Mouse (Mus musculus): ENCODE measurements around the gene Nr1i3. TPM values are rescaled to one million over a fixed set of nuclear protein-coding genes. Genes with fewer than 3 reads are reported as not detected.

Gene Nr1i3
- total RNA-seq, 2 experiments from 2014 or later: 0.10 TPM; not detected in 1

Other genes with a start within 250 kb of the Nr1i3 start
- 106 and 115 TPM in 2 replicates for gene Fcgr2b, start 237.4 kb upstream of the Nr1i3 start, total RNA-seq (2014; fragmentation: Nextera tagmentation)
- 106 and 143 TPM in 2 replicates for gene Fcgr2b, start 237.4 kb upstream of the Nr1i3 start, total RNA-seq (2017)
- 0.58 and 2.9 TPM in 2 replicates for gene Fcgr4, start 195.1 kb upstream of the Nr1i3 start, total RNA-seq (2014; fragmentation: Nextera tagmentation)
- gene Fcgr4, start 195.1 kb upstream of the Nr1i3 start, total RNA-seq (2017): 3.1 and 3.5 TPM in 2 replicates
- 274 and 310 TPM in 2 replicates for gene Fcgr3, start 149.0 kb upstream of the Nr1i3 start, total RNA-seq (2014; fragmentation: Nextera tagmentation)
- 498 and 520 TPM in 2 replicates for gene Fcgr3, start 149.0 kb upstream of the Nr1i3 start, total RNA-seq (2017)
- gene Cfap126, start 100.1 kb upstream of the Nr1i3 start, total RNA-seq (2014; fragmentation: Nextera tagmentation): 1.7 and 3.8 TPM in 2 replicates
- gene Cfap126, start 100.1 kb upstream of the Nr1i3 start, total RNA-seq (2017): 0.47 and 1.5 TPM in 2 replicates
- gene Sdhc, start 63.4 kb upstream of the Nr1i3 start, total RNA-seq (2014; fragmentation: Nextera tagmentation): 119 and 151 TPM in 2 replicates
- 110 and 112 TPM in 2 replicates for gene Sdhc, start 63.4 kb upstream of the Nr1i3 start, total RNA-seq (2017)
- 2.0 TPM in 1 of 2 replicates, not detected in the other for gene Mpz, start 63.3 kb upstream of the Nr1i3 start, total RNA-seq (2014; fragmentation: Nextera tagmentation)
- not detected in 2 replicates for gene Mpz, start 63.3 kb upstream of the Nr1i3 start, total RNA-seq (2017)
- gene Pcp4l1, start 17.7 kb upstream of the Nr1i3 start, total RNA-seq (2014; fragmentation: Nextera tagmentation): 11.7 and 11.8 TPM in 2 replicates
- 13.7 TPM in 2 replicates for gene Pcp4l1, start 17.7 kb upstream of the Nr1i3 start, total RNA-seq (2017)
- 30.1 and 30.3 TPM in 2 replicates for gene Tomm40l, start 8.5 kb downstream of the Nr1i3 start, total RNA-seq (2014; fragmentation: Nextera tagmentation)
- gene Tomm40l, start 8.5 kb downstream of the Nr1i3 start, total RNA-seq (2017): 20.7 and 21.2 TPM in 2 replicates
- gene Apoa2, start 11.1 kb downstream of the Nr1i3 start, total RNA-seq (2014; fragmentation: Nextera tagmentation): 4.5 and 6.9 TPM in 2 replicates
- 3.7 and 8.0 TPM in 2 replicates for gene Apoa2, start 11.1 kb downstream of the Nr1i3 start, total RNA-seq (2017)
- 327 and 359 TPM in 2 replicates for gene Fcer1g, start 20.4 kb downstream of the Nr1i3 start, total RNA-seq (2014; fragmentation: Nextera tagmentation)
- gene Fcer1g, start 20.4 kb downstream of the Nr1i3 start, total RNA-seq (2017): 143 and 171 TPM in 2 replicates
- gene Adamts4, start 36.5 kb downstream of the Nr1i3 start, total RNA-seq (2014; fragmentation: Nextera tagmentation): not detected in 2 replicates
- gene Adamts4, start 36.5 kb downstream of the Nr1i3 start, total RNA-seq (2017): not detected in 2 replicates
- 270 and 271 TPM in 2 replicates for gene Ndufs2, start 37.4 kb downstream of the Nr1i3 start, total RNA-seq (2014; fragmentation: Nextera tagmentation)
- gene Ndufs2, start 37.4 kb downstream of the Nr1i3 start, total RNA-seq (2017): 358 and 391 TPM in 2 replicates
- gene B4galt3, start 56.4 kb downstream of the Nr1i3 start, total RNA-seq (2014; fragmentation: Nextera tagmentation): 24.7 and 25.6 TPM in 2 replicates
- gene B4galt3, start 56.4 kb downstream of the Nr1i3 start, total RNA-seq (2017): 14.7 and 19.0 TPM in 2 replicates
- 22.5 and 37.6 TPM in 2 replicates for gene Ppox, start 67.2 kb downstream of the Nr1i3 start, total RNA-seq (2014; fragmentation: Nextera tagmentation)
- gene Ppox, start 67.2 kb downstream of the Nr1i3 start, total RNA-seq (2017): 16.8 and 25.3 TPM in 2 replicates
- gene Usp21, start 74.0 kb downstream of the Nr1i3 start, total RNA-seq (2014; fragmentation: Nextera tagmentation): 34.7 and 37.6 TPM in 2 replicates
- 20.0 and 22.8 TPM in 2 replicates for gene Usp21, start 74.0 kb downstream of the Nr1i3 start, total RNA-seq (2017)
- 142 and 143 TPM in 2 replicates for gene Ufc1, start 81.1 kb downstream of the Nr1i3 start, total RNA-seq (2014; fragmentation: Nextera tagmentation)
- 108 and 113 TPM in 2 replicates for gene Ufc1, start 81.1 kb downstream of the Nr1i3 start, total RNA-seq (2017)
- 16.4 and 17.1 TPM in 2 replicates for gene Dedd, start 115.2 kb downstream of the Nr1i3 start, total RNA-seq (2014; fragmentation: Nextera tagmentation)
- 12.9 and 16.8 TPM in 2 replicates for gene Dedd, start 115.2 kb downstream of the Nr1i3 start, total RNA-seq (2017)
- 28.1 and 30.3 TPM in 2 replicates for gene Nit1, start 131.7 kb downstream of the Nr1i3 start, total RNA-seq (2014; fragmentation: Nextera tagmentation)
- 24.6 and 33.8 TPM in 2 replicates for gene Nit1, start 131.7 kb downstream of the Nr1i3 start, total RNA-seq (2017)
- 35.6 and 62.6 TPM in 2 replicates for gene Pfdn2, start 131.7 kb downstream of the Nr1i3 start, total RNA-seq (2014; fragmentation: Nextera tagmentation)
- gene Pfdn2, start 131.7 kb downstream of the Nr1i3 start, total RNA-seq (2017): 15.2 and 28.0 TPM in 2 replicates
- gene Klhdc9, start 146.8 kb downstream of the Nr1i3 start, total RNA-seq (2014; fragmentation: Nextera tagmentation): not detected in 2 replicates
- 0.52 and 0.77 TPM in 2 replicates for gene Klhdc9, start 146.8 kb downstream of the Nr1i3 start, total RNA-seq (2017)
- 1.5 and 2.4 TPM in 2 replicates for gene Nectin4, start 156.1 kb downstream of the Nr1i3 start, total RNA-seq (2014; fragmentation: Nextera tagmentation)
- gene Nectin4, start 156.1 kb downstream of the Nr1i3 start, total RNA-seq (2017): 0.99 and 1.6 TPM in 2 replicates
- gene Arhgap30, start 175.0 kb downstream of the Nr1i3 start, total RNA-seq (2014; fragmentation: Nextera tagmentation): 47.2 and 53.5 TPM in 2 replicates
- 63.0 and 67.1 TPM in 2 replicates for gene Arhgap30, start 175.0 kb downstream of the Nr1i3 start, total RNA-seq (2017)
- 51.3 and 64.2 TPM in 2 replicates for gene Usf1, start 197.3 kb downstream of the Nr1i3 start, total RNA-seq (2014; fragmentation: Nextera tagmentation)
- gene Usf1, start 197.3 kb downstream of the Nr1i3 start, total RNA-seq (2017): 71.0 and 71.5 TPM in 2 replicates
- gene Tstd1, start 204.9 kb downstream of the Nr1i3 start, total RNA-seq (2014; fragmentation: Nextera tagmentation): 10.1 and 14.9 TPM in 2 replicates
- 3.7 TPM in 1 of 2 replicates, not detected in the other for gene Tstd1, start 204.9 kb downstream of the Nr1i3 start, total RNA-seq (2017)
- not detected in 2 replicates for gene F11r, start 223.6 kb downstream of the Nr1i3 start, total RNA-seq (2014; fragmentation: Nextera tagmentation)
- gene F11r, start 223.6 kb downstream of the Nr1i3 start, total RNA-seq (2017): 5.8 TPM in 1 of 2 replicates, not detected in the other

Measured in granulocyte monocyte progenitor cell, adult 5-6 weeks (primary cell).